Mouse (Mus musculus) embryonic stem cell, embryonic (primary cell): ENCODE results near the gene Aqp6.

Source experiments
- CTCF ChIA-PET, 4 experiments: fragments of 300-600 bp in 2 of 4; fragments of 350-600 bp in 2 of 4; sonication (Branson Sonifier 250); formaldehyde crosslinking; loops; one replicate each; lab custom pipeline; 2022; ENCODE audit warnings: inconsistent platforms in 2 of 4; lab: Charles Lee
- POLR2A ChIA-PET, 4 experiments: fragments of 300-600 bp in 2 of 4; fragments of 350-600 bp in 2 of 4; sonication (Branson Sonifier 250); formaldehyde crosslinking; loops; one replicate each; lab custom pipeline; 2022; ENCODE audit warnings: antibody characterized with exemption in 4 of 4, inconsistent platforms in 1 of 4; lab: Charles Lee

The Aqp6 gene

DNA sequence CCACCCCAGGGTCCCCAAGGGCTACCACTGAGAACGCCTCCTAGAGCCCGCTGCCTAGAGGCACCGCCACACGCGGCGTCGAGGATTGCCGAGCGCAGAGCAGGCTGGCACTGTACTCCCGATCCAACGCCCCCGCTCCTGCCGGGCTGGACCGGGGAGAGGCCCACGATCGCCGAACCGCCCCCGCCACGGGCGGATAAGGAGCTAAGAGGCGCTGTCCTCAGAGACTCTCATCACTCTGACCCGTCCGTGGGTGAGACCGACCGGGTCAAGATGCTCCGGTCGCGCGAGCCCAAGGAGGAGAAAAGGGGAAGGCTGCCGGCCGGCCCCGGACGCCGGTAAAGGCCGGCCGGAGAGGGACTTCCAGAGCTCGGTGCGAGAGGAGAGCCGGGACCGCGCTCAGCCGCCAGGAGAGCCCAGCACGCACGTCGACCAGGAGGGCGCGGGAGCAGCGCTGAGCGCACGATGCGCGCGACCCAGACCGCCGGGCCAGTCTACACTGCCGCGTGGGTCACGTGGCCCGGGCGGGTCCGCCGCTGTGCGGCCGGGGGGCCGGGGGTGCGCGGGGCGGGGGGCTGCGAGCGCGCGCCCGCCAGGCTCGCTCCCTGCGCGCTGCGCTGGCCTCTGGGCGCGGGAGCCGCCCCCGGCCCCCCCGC, 10.6 kb upstream of the Aqp6 start, which contains the start of gene Aqp5:
TSS of gene Aqp5 (plus strand) at position 354 of the 656 bp plus-strand sequence.
- POLR2A ChIA-PET: interaction anchor here in 2 of 4 experiments (0.6 to 1.5 kb wide), 5 partner anchors 10 to 302 kb away, joined by 3 to 4 read pairs (median 3); no protein-coding TSS in a partner anchor
- CTCF ChIA-PET: interaction anchor here in 3 of 4 experiments (0.5 to 1.2 kb wide), 3 partner anchors 81 to 501 kb away, joined by 3 to 5 read pairs (median 4); no protein-coding TSS in a partner anchor

DNA sequence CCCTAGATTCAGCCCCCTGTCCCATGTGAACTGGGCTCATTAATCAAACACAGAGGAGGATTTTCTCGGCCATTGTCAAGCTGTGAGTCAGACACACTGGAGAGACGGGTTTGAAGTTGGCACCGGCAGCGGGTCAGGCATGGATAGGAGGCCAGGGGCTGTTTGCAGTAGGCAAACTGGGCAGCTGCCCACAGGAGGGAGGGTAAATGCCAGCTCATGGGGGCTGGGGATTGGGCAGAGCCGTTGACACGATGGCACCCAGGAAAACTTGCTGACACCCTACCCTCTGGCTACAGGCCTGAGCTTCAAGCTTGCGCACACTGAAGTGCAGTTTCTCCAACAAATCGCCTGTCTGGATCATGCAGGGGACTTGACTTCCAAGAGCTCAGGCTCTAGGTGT, 9.0 kb upstream of the Aqp6 start:
- ChIA-PET POLR2A (interaction anchor here (0.5 to 1.4 kb wide), 7 partner anchors 9 to 87 kb away, joined by 3 to 5 read pairs (median 3); partner anchors contain the start of gene Aqp6 (in 1 of the 4)), CTCF (interaction anchor here (0.6 to 1.2 kb wide), 8 partner anchors 9 to 312 kb away, joined by 3 to 7 read pairs (median 4); no protein-coding TSS in a partner anchor)

DNA sequence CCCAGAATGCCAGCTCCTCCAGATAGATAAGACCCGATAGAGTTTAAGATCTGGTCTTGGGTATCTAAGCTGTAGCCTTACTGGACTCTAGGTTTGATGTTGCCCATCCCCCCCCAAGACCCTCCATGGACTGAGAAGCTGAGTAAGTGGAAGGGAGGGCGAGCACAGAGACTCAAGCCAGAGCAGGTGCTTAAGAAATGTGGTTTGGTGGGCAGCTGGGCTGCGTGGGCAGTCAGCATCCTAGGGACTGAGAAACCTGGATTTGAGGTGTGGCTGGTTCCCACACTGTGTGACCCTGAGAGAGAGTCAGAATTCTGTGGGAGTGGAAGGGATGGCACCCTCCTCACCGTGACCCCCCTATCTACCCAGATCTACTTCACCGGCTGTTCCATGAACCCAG, 8.3 kb upstream of the Aqp6 start:
- ChIA-PET CTCF (interaction anchor here in 3 of 4 experiments (0.6 to 1.2 kb wide), 5 partner anchors 76 to 554 kb away, joined by 4 to 7 read pairs (median 5); no protein-coding TSS in a partner anchor), POLR2A (interaction anchor here (0.5 to 1.4 kb wide), 7 partner anchors 8 to 86 kb away, joined by 3 to 5 read pairs (median 3); partner anchors contain the start of gene Aqp6 (in 1 of the 4))

DNA sequence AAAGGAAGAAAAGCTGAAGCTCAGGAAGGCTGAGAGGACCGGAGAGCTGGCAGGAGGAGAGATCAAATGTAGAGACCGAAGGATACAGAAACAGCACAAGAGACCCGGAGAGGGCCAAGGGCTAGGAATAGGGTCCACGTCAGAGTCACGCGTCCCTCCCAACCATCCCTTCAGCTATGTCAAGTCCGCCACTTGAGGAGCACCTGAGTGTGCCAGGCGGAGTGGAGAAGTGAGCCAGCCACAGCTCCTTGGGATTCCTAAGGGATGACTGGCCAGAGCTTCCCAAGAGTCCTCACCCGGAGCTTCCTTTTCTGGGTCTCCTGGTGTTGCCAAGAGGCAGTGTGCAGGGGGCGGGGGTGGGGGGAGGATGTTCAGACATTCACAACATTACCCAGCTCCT, 6.2 kb upstream of the Aqp6 start:
- ChIA-PET POLR2A (interaction anchor here (0.6 to 1.7 kb wide), 16 partner anchors 10 to 377 kb away, joined by 3 to 7 read pairs (median 3); partner anchors contain the start of genes Aqp2 (in 1 of the 4), Cox14 (in 1 of the 4) and Gm17349 (in 1 of the 4)), CTCF (interaction anchor here (0.5 to 5.4 kb wide), 32 partner anchors 10 to 615 kb away, joined by 3 to 114 read pairs (median 7); partner anchors contain the start of genes Cox14 (in 3 of the 4) and Asic1 (in 2 of the 4))

DNA sequence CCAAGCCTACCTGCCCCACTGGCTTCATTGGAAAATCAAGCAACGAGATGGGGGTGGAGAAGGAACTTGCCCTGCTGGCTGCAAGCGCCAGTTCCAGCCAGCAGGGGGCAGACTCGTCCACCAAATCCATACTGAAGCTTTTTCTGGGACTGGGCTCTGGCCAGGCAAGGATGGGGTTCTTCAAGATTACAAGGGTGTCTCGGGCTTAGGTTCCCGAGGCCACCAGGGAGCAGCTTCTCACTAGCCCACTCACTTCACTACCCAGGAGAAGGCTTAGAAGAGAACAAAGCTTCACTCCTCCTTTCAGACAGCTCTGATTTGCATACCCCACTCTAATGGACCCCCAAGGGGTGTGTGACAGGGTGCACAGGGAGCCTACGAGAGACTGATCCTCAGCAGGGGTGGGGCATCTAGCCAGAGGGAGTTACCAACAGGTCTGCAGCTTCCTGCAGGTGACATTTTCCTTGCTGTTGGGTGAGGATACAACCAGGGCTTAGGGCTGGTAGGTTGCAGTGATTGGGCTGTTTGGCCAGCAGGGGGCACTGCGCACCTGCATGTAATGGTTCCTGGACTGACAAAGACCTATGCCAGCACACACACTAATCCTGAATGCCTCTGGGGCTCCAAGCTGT, 5.0 kb upstream of the Aqp6 start:
- POLR2A ChIA-PET: interaction anchor here (0.5 to 3.5 kb wide), 30 partner anchors 13 to 446 kb away, joined by 3 to 12 read pairs (median 4); partner anchors contain the start of genes Asic1 (in 2 of the 4), Cox14 (in 2 of the 4), Gm17349 (in 1 of the 4) and Lima1 (in 1 of the 4)

DNA sequence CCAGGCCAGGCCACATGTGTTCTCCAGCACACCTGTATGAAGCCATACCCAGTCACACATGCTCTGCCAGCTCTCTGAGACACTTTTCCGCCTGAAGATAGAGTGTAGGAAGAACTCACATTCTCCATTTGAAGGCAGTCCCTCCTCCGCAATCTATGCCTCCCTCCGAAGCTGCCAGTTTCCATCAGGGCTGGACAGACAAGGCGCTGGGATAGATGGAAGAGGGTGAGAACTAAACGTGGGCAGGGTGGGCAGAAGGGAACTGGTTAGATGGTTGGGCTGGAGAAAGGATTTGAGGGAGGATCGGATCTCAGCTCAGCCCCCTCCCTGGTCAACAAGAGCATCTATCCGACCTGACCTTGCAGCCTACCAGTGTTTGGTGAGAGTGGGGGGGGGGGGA, 4.4 kb upstream of the Aqp6 start:
- ChIA-PET CTCF (interaction anchor here (0.6 to 5.4 kb wide), 132 partner anchors 10 to 1815 kb away, joined by 3 to 114 read pairs (median 5); partner anchors contain the start of genes Asic1 (in 4 of the 4), Cox14 (in 3 of the 4), Racgap1 (in 3 of the 4) and Faim2 (in 2 of the 4)), POLR2A (interaction anchor here (0.6 to 3.5 kb wide), 23 partner anchors 14 to 278 kb away, joined by 3 to 12 read pairs (median 4); partner anchors contain the start of genes Racgap1 (in 2 of the 4), Asic1 (in 1 of the 4), Cox14 (in 1 of the 4) and Faim2 (in 1 of the 4))

More for the DNA sequence above, 5.0 kb upstream of the Aqp6 start:
- CTCF ChIA-PET: interaction anchor here (0.5 to 5.4 kb wide), 174 partner anchors 10 to 861 kb away, joined by 3 to 114 read pairs (median 4); partner anchors contain the start of genes Asic1 (in 4 of the 4), Cox14 (in 4 of the 4), Gm17349 (in 3 of the 4) and Racgap1 (in 3 of the 4)

DNA sequence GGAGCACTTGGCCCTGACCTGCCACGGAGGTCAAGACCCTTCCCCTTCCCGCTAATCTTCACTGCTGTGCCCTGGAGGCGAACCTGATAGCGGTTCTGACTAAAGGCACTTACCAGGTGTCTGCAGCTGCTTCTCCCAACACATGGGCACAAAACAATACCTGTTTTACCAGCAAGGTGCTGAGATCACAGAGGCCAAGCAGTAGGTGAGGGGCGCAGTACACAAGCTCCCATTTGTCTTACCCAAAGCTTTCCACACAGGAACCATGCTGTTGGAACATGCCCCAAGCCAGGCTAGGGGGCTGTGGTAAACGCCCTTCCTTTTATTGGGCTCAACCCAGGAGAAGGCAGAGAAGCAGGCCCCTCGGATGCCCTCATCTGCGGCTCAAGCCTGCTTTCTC, 3.6 kb upstream of the Aqp6 start:
- CTCF ChIA-PET: interaction anchor here (0.5 to 5.4 kb wide), 31 partner anchors 13 to 1814 kb away, joined by 3 to 114 read pairs (median 14); partner anchors contain the start of genes Asic1 (in 4 of the 4), Cox14 (in 3 of the 4) and Gm17349 (in 1 of the 4)
- POLR2A ChIA-PET: interaction anchor here (0.5 to 3.5 kb wide), 15 partner anchors 14 to 165 kb away, joined by 3 to 11 read pairs (median 4); partner anchors contain the start of genes Faim2 (in 1 of the 4) and Racgap1 (in 1 of the 4)

DNA sequence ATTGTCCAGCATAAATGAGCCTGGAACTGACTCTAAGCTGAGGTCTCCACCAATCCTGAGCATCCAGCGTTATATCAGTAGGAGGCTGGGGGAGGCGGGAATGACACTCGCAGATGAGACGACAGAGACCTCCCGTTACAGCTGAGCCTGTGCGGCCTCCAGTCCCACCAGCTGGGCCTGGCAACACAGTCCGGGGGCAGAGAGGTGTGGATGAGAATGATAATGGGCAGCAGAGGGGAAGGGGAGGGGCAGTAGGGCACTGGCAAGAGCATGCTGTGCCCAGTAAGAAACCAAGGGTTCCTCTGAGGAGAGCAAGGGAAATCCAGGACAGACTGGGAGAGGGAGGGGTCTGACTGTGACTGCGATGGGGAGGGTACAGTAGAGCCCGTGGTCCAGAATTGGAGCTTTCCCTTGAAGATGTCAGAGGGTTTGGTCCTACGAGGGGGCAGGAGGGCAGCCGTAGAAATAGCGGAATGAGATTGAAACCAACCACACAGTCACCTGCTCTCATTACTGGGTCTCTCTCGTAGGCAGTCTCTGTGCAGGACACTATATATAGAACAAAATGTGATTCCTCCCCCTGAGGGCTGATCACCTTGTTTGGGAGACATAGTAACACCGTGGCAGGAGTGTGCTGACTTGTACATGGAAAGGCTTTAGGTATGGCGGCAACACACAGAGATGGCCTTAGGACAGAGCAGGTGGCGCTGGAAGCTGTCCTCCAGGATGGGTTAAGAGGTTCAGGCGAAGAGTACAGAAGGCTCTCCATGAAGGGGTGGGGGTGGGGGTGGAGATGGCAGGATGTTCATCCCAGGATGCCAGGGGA, 1.7 kb upstream of the Aqp6 start:
- CTCF ChIA-PET: interaction anchor here (0.5 to 5.4 kb wide), 10 partner anchors 12 to 1591 kb away, joined by 3 to 114 read pairs (median 6); partner anchors contain the start of genes Asic1 (in 1 of the 4) and Gm17349 (in 1 of the 4)

DNA sequence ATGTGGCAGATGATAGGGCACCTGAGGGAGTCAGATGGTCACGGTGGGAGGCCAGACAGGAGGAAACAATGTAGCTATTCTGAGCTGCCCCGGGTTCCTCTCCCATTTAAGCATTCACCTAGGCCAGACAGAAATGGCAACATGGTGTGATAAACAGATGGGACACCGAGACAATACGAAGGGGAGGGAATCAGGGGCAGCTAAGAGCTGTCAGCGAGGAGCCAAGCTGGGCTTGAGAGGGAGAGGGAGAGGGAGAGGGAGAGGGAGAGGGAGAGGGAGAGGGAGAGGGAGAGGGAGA, 572 bp downstream of the Aqp6 start:
- POLR2A ChIA-PET: interaction anchor here in 3 of 4 experiments (0.6 to 2.0 kb wide), 11 partner anchors 11 to 479 kb away, joined by 3 to 8 read pairs (median 3); partner anchors contain the start of genes Aqp5 (in 1 of the 3), Cox14 (in 1 of the 3) and Gm17349 (in 1 of the 3)
- CTCF ChIA-PET: interaction anchor here in 1 of 4 experiments (0.5 to 1.9 kb wide), 4 partner anchors 9 to 76 kb away, joined by 3 to 6 read pairs (median 4); no protein-coding TSS in a partner anchor

More for the DNA sequence above, 1.7 kb upstream of the Aqp6 start:
- POLR2A ChIA-PET: interaction anchor here in 3 of 4 experiments (0.5 to 2.0 kb wide), 8 partner anchors 9 to 628 kb away, joined by 3 to 4 read pairs (median 3); partner anchors contain the start of genes Atf1 (in 1 of the 3), Gm17349 (in 1 of the 3) and Racgap1 (in 1 of the 3)

DNA sequence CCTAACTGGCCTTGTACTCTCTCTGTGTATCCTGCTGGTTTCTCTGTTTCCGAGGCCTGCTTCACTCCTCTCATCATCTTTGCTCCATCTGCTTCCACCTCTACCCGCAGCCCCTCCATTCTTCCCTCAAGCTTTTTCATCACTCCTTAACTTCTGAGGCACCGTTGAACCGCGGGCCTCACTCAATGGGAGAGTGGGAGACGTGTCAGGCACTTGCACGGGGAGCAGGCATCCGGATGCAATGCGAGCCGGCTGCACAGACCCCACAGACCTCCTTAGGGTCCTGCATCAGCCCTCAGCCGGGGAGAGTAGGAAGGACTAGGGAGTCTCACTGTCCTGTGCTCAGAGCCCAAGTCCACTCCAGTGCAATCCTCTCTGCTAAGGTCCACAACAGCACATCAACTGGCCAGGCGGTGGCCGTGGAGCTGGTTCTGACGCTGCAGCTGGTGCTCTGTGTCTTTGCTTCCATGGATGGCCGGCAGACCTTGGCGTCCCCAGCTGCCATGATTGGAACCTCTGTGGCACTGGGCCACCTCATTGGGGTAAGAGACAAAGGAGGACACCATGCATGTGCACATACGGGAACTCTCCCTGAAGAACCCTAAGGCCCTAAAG, 1.1 kb downstream of the Aqp6 start:
- CTCF ChIA-PET: interaction anchor here in 1 of 4 experiments (1.0 to 1.1 kb wide), 2 partner anchors 9 to 76 kb away, joined by 4 to 5 read pairs; no protein-coding TSS in a partner anchor
- POLR2A ChIA-PET: interaction anchor here in 3 of 4 experiments (0.6 to 2.0 kb wide), 11 partner anchors 12 to 478 kb away, joined by 3 to 8 read pairs (median 3); partner anchors contain the start of genes Aqp5 (in 1 of the 3) and Cox14 (in 1 of the 3)

DNA sequence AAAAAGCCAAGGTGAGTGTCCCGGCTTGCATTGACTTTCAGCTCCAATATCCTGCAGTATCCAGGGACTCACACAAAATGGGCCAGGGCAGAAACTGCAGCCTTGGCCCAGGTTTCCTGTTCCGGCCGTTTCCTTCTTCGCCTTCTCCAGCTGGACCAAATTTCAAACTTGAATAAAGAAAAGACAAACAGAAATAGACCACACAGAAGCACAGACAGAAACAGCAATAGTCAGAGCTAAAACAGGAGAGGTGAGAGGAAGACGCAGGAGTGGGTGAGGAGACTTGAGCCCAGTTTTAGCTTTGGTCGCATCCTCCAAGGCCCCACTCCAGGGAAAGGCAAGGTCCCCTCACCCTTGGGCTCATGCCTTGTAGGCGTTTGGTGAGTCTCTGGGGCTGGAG, 2.0 kb downstream of the Aqp6 start:
- POLR2A ChIA-PET: interaction anchor here in 2 of 4 experiments (1.0 to 1.4 kb wide), 2 partner anchors 13 to 66 kb away, joined by 3 to 4 read pairs; partner anchors contain the start of gene Aqp5 (in 1 of the 2)
- CTCF ChIA-PET: interaction anchor here in 2 of 4 experiments (0.5 to 0.8 kb wide), 2 partner anchors 75 to 188 kb away, joined by 4 read pairs; no protein-coding TSS in a partner anchor

DNA sequence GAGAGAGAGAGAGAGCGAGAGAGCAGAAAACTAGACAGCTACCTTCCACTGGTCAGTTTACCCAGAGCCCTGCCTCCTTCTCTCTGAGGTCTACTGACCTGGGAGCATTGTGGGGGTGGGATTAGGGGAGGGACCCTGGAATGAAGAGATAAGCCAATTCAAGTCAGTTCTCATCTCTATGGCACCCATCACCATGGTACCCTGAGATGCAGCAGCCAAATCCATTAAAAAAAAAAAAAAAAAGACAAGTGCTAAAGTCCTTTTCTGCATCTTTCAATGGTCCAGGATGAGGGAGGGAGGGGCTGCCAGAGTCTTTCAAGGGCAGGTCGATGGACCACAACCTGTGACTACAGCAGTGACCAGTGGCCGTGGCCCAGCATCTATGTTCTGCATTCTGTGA, 4.4 kb downstream of the Aqp6 start:
- POLR2A ChIA-PET: interaction anchor here in 1 of 4 experiments (1.2 kb wide), 1 partner anchor 16 kb away, joined by 3 read pairs; no protein-coding TSS in a partner anchor
- CTCF ChIA-PET: interaction anchor here in 2 of 4 experiments (0.6 to 2.6 kb wide), 3 partner anchors 9 to 73 kb away, joined by 3 to 11 read pairs (median 5); no protein-coding TSS in a partner anchor

DNA sequence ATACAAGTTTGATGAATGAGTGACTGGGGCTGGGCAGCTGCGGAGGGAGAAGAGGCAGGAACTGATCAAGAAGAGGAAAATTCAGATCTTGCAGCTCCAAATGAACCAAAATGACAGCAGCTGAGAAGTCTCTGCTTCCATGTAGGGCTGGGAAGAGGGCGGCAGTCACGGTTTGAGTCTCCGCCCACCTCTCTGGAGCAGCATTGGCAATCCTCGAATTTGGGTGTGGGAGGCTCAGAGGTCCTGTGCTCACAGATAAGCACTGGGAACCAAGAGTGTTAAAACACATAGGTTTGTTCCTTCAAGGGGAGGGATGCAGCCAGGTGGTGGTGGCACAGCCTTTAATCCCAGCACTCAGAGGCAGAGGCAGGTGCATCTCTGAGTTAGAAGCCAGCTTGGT, 5.3 kb downstream of the Aqp6 start:
- POLR2A ChIA-PET: interaction anchor here in 1 of 4 experiments (0.6 kb wide), 1 partner anchor 58 kb away, joined by 3 read pairs; no protein-coding TSS in a partner anchor
- CTCF ChIA-PET: interaction anchor here in 2 of 4 experiments (0.6 to 2.6 kb wide), 3 partner anchors 10 to 234 kb away, joined by 3 to 11 read pairs (median 9); no protein-coding TSS in a partner anchor

DNA sequence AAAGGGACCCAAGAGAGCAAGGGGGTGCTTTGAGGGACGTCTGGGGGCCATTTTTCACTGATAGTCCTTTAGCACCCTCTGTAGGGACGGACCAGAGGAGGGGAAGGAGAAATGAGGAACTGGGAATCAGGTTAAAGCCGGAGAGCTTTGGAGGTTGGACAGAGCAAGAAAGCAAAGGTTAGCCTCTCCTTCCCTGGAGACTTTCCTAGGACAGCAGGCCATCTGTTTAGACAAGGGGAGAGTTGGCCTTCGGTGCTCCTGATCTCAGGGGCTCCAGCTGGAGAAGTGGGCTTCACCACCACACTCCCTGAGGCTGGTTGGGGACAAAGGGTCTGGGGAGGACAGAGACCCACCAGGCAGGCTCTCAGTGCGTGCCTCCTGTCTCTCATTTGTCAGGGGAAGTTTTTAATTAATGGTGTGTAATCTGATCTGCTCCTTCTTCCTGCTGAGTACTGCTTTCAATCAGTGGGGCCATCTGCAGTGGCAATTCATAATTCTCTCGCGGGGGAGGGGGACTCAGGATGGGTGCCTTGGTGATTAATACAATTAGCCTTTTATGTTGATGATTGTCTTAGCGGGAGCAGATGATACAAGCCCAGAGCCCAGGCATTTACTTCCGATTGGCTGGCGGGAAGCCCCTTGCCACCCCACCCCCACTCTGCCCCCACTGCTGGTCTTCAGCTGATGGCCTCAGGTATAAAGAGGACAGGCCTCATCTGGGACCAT, 6.4 kb downstream of the Aqp6 start:
- CTCF ChIA-PET: interaction anchor here in 3 of 4 experiments (0.6 to 2.6 kb wide), 4 partner anchors 11 to 1602 kb away, joined by 3 to 11 read pairs (median 4); no protein-coding TSS in a partner anchor
- POLR2A ChIA-PET: no interaction called here
